Mouse (Mus musculus) embryonic facial prominence, embryonic 14.5 days (tissue): Measurements from ENCODE around the gene Slc22a21. TPM values are rescaled to one million over a fixed set of nuclear protein-coding genes. Genes with fewer than 3 reads are reported as not detected.
"Not testable (repeated sequence)": the region's sequence is repeated elsewhere in the genome, so short reads cannot be mapped to it uniquely, and the experiment has no call there.

Experiments
- ATAC-seq: fragments of 200-750 bp; cut with Nextera tagmentation; 2 replicates; pipeline ENCODE4 v1.8.0; 2017; ENCODE audit warnings: low read depth, moderate number of reproducible peaks, moderate TSS enrichment
- DNase-seq: peaks from one replicate; pipeline ENCODE4 v3.0.0-alpha.2; 2015; ENCODE audit warnings: low spot score
- H3K27ac ChIP-seq: fragments of 300-500 bp; sonication (generic); replicated peaks from 2 replicates; pipeline ENCODE4 v1.5.1; 2014; ENCODE audit warnings: low read depth, mild to moderate bottlenecking, low read length, moderate library complexity
- H3K27me3 ChIP-seq: fragments of 300-500 bp; sonication (generic); replicated peaks from 2 replicates; pipeline ENCODE4 v1.6.1; 2014; ENCODE audit warnings: low read length; ENCODE audit not compliant: control insufficient read depth, insufficient read depth
- H3K36me3 ChIP-seq: fragments of 300-500 bp; sonication (generic); 2 replicates; pipeline ENCODE4 v1.6.1; 2014; ENCODE audit warnings: low read length, mixed read lengths; ENCODE audit not compliant: control insufficient read depth, insufficient read depth
- H3K4me1 ChIP-seq: fragments of 300-500 bp; sonication (generic); 2 replicates; pipeline ENCODE4 v1.6.1; 2014; ENCODE audit warnings: antibody characterized with exemption, low read length; ENCODE audit not compliant: control insufficient read depth, insufficient read depth
- H3K4me2 ChIP-seq: fragments of 300-500 bp; sonication (generic); 2 replicates; pipeline ENCODE4 v1.6.1; 2014; ENCODE audit warnings: low read depth, mild to moderate bottlenecking, low read length, moderate library complexity, mixed read lengths
- H3K4me3 ChIP-seq: fragments of 300-500 bp; sonication (generic); 2 replicates; pipeline ENCODE4 v1.5.1; 2014; ENCODE audit warnings: low read depth, mild to moderate bottlenecking, low read length
- H3K9ac ChIP-seq: fragments of 300-500 bp; sonication (generic); 2 replicates; pipeline ENCODE4 v1.6.1; 2014; ENCODE audit warnings: low read depth, mild to moderate bottlenecking, low read length, moderate library complexity, mixed read lengths
- H3K9me3 ChIP-seq: fragments of 300-500 bp; sonication (generic); 2 replicates; pipeline ENCODE4 v1.6.1; 2016; ENCODE audit warnings: low read length; ENCODE audit not compliant: control insufficient read depth
- WGBS: fragments of 180-500 bp; shearing (Covaris S2); extraction: QIAGEN DNeasy Blood & Tissue Kit; methylation state at CpG from one replicate; pipeline ENCODE4 v1.1.7; 2014; 5-methylcytosine and 5-hydroxymethylcytosine counted together
- polyA plus RNA-seq: library from polyadenylated mRNA; unstranded; fragments of >200 nt; fragmentation: Nextera tagmentation; extraction: Ambion mirVana; gene quantifications from 2 replicates; pipeline ENCODE4 v1.2.1, GENCODE M21; 2014

Gene Slc22a21
- polyA plus RNA-seq, 1 experiment from 2014 or later, result 4.0 TPM

DNA sequence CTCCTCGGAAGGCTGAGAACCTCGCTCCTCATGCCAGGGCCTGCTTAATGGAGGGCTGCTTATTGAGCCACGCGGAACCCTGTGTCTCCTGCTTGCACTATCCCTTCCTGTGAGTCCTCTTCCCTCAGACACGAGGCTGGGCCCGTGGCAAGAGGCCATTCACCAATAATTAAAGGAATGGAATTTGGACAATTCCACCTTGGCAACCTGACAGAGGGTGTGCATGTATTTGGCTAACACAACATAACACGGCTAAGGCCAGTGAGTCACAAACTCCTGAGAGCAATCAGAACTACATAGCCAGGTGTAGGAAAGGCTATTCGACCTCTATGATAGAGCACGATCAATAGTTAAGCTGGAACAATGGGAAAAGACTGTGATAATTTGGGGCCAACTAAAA lies 24.1 kb upstream of the Slc22a21 start:
- ATAC-seq (no peak), DNase-seq (no peak)
- H3K4me1 ChIP-seq, result peaks cover 13% of the 10 kb centered on the region; the same call in 1 of the 2 replicates
- H3K9me3 ChIP-seq, result no peaks in the 10 kb centered on the region
- H3K4me3 ChIP-seq, result no peak overlapping the region
- H3K9ac ChIP-seq, result no peak overlapping the region
- no peaks in the 10 kb centered on the region for H3K36me3 ChIP-seq
- WGBS, result 73% methylated on average over 9 of the region's 9 CpGs
- H3K27me3 ChIP-seq, result no peaks in the 10 kb centered on the region
- H3K27ac ChIP-seq, result no peak overlapping the region
- no peak overlapping the region for H3K4me2 ChIP-seq

- ATAC-seq (peak; percentile 74; the same call in 1 of the 2 replicates), DNase-seq (peak; percentile 87)
- H3K27ac ChIP-seq, H3K27me3 ChIP-seq, H3K4me3 ChIP-seq, H3K9ac ChIP-seq, H3K4me1 ChIP-seq, H3K9me3 ChIP-seq, H3K4me2 ChIP-seq, H3K36me3 ChIP-seq: not testable (repeated sequence)
- WGBS, result 34% methylated on average over 12 of the region's 12 CpGs
Observed at GRCm38 (mm10) chr11:54002761-54003717, 22.9 kb upstream of the Slc22a21 start.

DNA sequence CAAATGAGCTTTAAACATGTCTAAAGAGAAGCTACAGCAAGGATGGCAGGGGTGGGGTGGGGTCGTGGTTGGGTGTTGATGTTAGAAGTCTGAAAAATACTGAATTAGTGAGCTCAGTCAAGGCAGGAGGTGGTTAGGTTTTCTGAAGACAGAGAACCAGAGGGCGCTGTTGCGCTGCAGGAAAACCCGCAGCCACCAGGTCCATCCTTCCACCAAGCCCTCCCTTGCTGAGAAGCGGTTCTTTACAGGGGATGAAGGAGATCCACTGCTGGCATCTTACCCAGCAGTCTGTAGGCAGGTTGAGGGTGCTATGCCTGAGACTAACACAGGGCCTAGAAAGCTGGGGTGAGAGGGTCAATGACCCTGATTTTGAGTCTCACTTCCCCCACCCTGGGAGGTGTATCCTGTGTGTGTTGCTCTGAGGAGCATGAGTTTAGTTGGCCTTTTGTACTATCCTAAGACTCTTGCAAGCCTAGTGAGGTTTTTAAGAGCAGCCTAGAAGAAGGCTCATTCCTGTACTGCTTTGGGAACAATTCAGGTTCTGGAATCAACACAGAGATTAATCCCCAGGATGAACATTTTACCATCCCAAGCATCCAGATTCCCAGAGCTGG lies 22.1 kb upstream of the Slc22a21 start:
- H3K4me2 ChIP-seq, result no peak overlapping the region
- 7% methylated on average over 5 of the region's 5 CpGs for WGBS
- no peak overlapping the region for H3K4me3 ChIP-seq
- no peaks in the 10 kb centered on the region for H3K4me1 ChIP-seq
- H3K9me3 ChIP-seq, result no peaks in the 10 kb centered on the region
- DNase-seq (peak; percentile 67), ATAC-seq (peak; percentile 28; the same call in 1 of the 2 replicates)
- no peak overlapping the region for H3K27ac ChIP-seq
- H3K27me3 ChIP-seq, result no peaks in the 10 kb centered on the region
- no peak overlapping the region for H3K9ac ChIP-seq
- H3K36me3 ChIP-seq, result no peaks in the 10 kb centered on the region

GRCm38 (mm10) chr11:53997661-53998060 lies 17.5 kb upstream of the Slc22a21 start:
- 74% methylated on average over 2 of the region's 2 CpGs for WGBS
- Histone ChIP-seq H3K27me3 (no peaks in the 10 kb centered on the region), H3K36me3 (no peaks in the 10 kb centered on the region), H3K9me3 (no peaks in the 10 kb centered on the region), H3K4me3 (no peak overlapping the region), H3K9ac (no peak overlapping the region), H3K27ac (no peak overlapping the region), H3K4me1 (no peaks in the 10 kb centered on the region), H3K4me2 (no peak overlapping the region)
- no peak for ATAC-seq
- no peak for DNase-seq

- Histone ChIP-seq H3K4me3 (no peak overlapping the region), H3K27me3 (no peaks in the 10 kb centered on the region), H3K27ac (no peak overlapping the region), H3K36me3 (no peaks in the 10 kb centered on the region), H3K4me2 (no peak overlapping the region), H3K4me1 (no peaks in the 10 kb centered on the region), H3K9ac (no peak overlapping the region), H3K9me3 (no peaks in the 10 kb centered on the region)
- 79% methylated on average over 4 of the region's 4 CpGs for WGBS
- no peak for DNase-seq
- ATAC-seq, result no peak
Observed at GRCm38 (mm10) chr11:53992264-53992663, 12.1 kb upstream of the Slc22a21 start.

GRCm38 (mm10) chr11:53989232-53989631 lies 9.1 kb upstream of the Slc22a21 start:
- Histone ChIP-seq H3K9ac (no peak overlapping the region), H3K4me2 (no peak overlapping the region), H3K27ac (no peak overlapping the region), H3K27me3 (no peaks in the 10 kb centered on the region), H3K36me3 (no peaks in the 10 kb centered on the region), H3K4me3 (no peak overlapping the region), H3K4me1 (no peaks in the 10 kb centered on the region), H3K9me3 (no peaks in the 10 kb centered on the region)
- ATAC-seq, result no peak
- 53% methylated on average over 1 of the region's 1 CpGs for WGBS
- no peak for DNase-seq

DNA sequence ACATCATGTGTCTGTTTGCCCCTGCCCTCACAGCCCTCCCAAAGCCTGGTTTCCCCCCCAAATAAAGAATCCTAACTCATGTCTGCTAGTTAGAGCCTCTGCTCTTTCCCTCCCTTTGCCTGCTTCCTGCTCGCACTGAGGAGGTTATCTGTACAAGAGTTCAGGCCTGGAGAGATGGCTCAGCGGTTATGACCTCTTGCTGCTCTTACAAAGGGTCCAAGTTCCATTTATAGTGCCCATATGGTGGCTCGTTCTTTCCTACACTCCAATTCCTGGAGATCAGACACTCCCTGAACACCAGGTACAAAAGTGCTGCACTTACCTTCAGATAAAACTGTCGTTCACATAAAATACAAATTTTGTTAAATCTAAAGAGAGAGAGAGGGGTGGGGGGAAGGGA lies 7.9 kb upstream of the Slc22a21 start:
- Histone ChIP-seq H3K4me1 (no peaks in the 10 kb centered on the region), H3K27me3 (no peaks in the 10 kb centered on the region), H3K4me2 (no peak overlapping the region), H3K27ac (no peak overlapping the region), H3K9me3 (no peaks in the 10 kb centered on the region), H3K36me3 (no peaks in the 10 kb centered on the region), H3K9ac (no peak overlapping the region), H3K4me3 (no peak overlapping the region)
- WGBS, result 80% methylated on average over 4 of the region's 4 CpGs
- ATAC-seq (no peak), DNase-seq (no peak)

GRCm38 (mm10) chr11:53981396-53981795 lies 1.3 kb upstream of the Slc22a21 start:
- 82% methylated on average over 4 of the region's 4 CpGs for WGBS
- H3K4me2 ChIP-seq, result no peak overlapping the region
- H3K27ac ChIP-seq, result no peak overlapping the region
- H3K27me3 ChIP-seq, result peaks cover 6% of the 10 kb centered on the region; the same call in 1 of the 2 replicates
- DNase-seq (no peak), ATAC-seq (no peak)
- no peak overlapping the region for H3K9ac ChIP-seq
- H3K36me3 ChIP-seq, result no peaks in the 10 kb centered on the region
- no peaks in the 10 kb centered on the region for H3K9me3 ChIP-seq
- no peak overlapping the region for H3K4me3 ChIP-seq
- H3K4me1 ChIP-seq, result 0 out of 2 replicates have a peak, but pooled peaks cover 6% of the 10 kb centered on the region
